ENCODE assay signal across 10 mouse cellular contexts in the genomic region with DNA sequence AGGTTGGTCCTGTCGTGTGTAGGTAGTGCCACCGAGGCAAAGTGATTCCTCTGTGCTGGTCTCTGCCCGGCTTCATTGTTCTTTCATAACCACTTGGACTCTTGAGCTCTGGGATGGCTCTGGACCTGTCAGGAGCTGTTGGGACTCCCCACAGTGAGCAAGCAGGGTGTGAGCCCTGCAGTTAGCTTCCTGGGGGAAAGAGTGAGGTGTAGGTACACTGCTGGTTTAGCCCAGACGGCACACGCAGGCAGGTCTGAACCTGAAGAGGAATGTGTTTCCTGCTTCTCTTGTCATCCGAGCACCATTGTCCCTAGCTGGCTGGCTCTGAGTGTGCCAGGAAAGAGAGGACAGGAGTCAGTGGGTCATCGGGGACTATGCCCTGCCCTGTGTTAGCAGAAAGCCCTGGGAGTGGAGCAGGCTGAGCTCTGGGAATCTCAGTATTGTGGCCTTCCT.
DNase-seq lines count a peak whose midpoint lies in the region; ATAC-seq and TF ChIP-seq lines count a peak whose summit lies in the region.
"Had no signal": no experiment of that assay in that cellular context is flagged by ENCODE, and none has a peak within 500 bp of the region (broad histone marks: within the 10 kb centered on the region; RNA-seq: fewer than 3 reads in every experiment).

No protein-coding gene starts in this region.

- no peak for DNase-seq in lung, postnatal 36 days
- no peak for DNase-seq in hindbrain, embryonic 14.5 days (ENCODE audit: low spot score)
- no peak for DNase-seq in liver, embryonic 14.5 days (ENCODE audit: low read depth in 3 of 3, low spot score in 3 of 3)
- peak; percentile 41 for DNase-seq in urinary bladder, postnatal 25 days (ENCODE audit: low spot score)
- DNase-seq in embryo, embryonic 10.5 days (ENCODE audit: low spot score), result no peak
- no peak for DNase-seq in embryo, embryonic 11 days
- no peak for DNase-seq in cerebellum, adult 2 months
- DNase-seq: cerebellum, adult 9-10 months; left cerebral cortex, postnatal 4 days had no signal

- H3K9me3 ChIP-seq in lung, embryonic 16.5 days (ENCODE audit: control insufficient read depth, low read length), result no peaks in the 10 kb centered on the region
- H3K9me3 ChIP-seq in hindbrain, embryonic 14.5 days (ENCODE audit: control insufficient read depth, low read length), result no peaks in the 10 kb centered on the region
- H3K9me3 ChIP-seq in liver, embryonic 14.5 days (ENCODE audit: control insufficient read depth, low read length), result no peaks in the 10 kb centered on the region

- no peak for TF ChIP-seq POLR2A in cerebellum, adult 2 months (IDR thresholded peaks at IDR 0.05; ENCODE audit: borderline replicate concordance, insufficient read depth, low read length)

- no peak for TF ChIP-seq EP300 in liver, embryonic 14.5 days (IDR thresholded peaks at IDR 0.05; ENCODE audit: low read depth)

- H3K27ac ChIP-seq in lung, embryonic 16.5 days (ENCODE audit: low read length), result no peak overlapping the region
- peak overlapping the region; percentile 47 for H3K27ac ChIP-seq in hindbrain, embryonic 14.5 days
- no peak overlapping the region for H3K27ac ChIP-seq in liver, embryonic 14.5 days
- H3K27ac ChIP-seq in cerebellum, adult 2 months (ENCODE audit: insufficient read depth, low read length), result no peak overlapping the region

- ATAC-seq in lung, embryonic 16.5 days (ENCODE audit: low read depth), result peak; percentile 21; the same call in 1 of the 2 replicates
- no peak for ATAC-seq in hindbrain, embryonic 14.5 days (ENCODE audit: low FRiP score)
- ATAC-seq in liver, embryonic 14.5 days (ENCODE audit: insufficient read depth), result 0 out of 2 replicates have a peak, but pooled peaks have one; percentile 11

- no peaks in the 10 kb centered on the region for H3K27me3 ChIP-seq in lung, embryonic 16.5 days (ENCODE audit: control insufficient read depth, insufficient read depth, low read depth, low read length)
- H3K27me3 ChIP-seq in hindbrain, embryonic 14.5 days (ENCODE audit: control insufficient read depth, insufficient read depth, low read length), result no peaks in the 10 kb centered on the region
- no peaks in the 10 kb centered on the region for H3K27me3 ChIP-seq in liver, embryonic 14.5 days (ENCODE audit: control insufficient read depth, insufficient read depth, low read length)
- H3K27me3 ChIP-seq in cerebellum, adult 2 months (ENCODE audit: control insufficient read depth, insufficient read depth, low read length), result no peaks in the 10 kb centered on the region

- H3K4me3 ChIP-seq in lung, embryonic 16.5 days (ENCODE audit: low read length), result no peak overlapping the region
- H3K4me3 ChIP-seq in hindbrain, embryonic 14.5 days (replicated peaks; ENCODE audit: low read length), result no peak overlapping the region
- H3K4me3 ChIP-seq in liver, embryonic 14.5 days (ENCODE audit: insufficient read depth in 1 of 2, low read depth in 2 of 2, low read length in 2 of 2), result no peak overlapping the region
- no peak overlapping the region for H3K4me3 ChIP-seq in cerebellum, adult 2 months (replicated peaks; ENCODE audit: insufficient read depth, low read depth, low read length)

- 38% methylated on average over 7 of the region's 7 CpGs for WGBS in lung, embryonic 16.5 days
- WGBS in hindbrain, embryonic 14.5 days, result 39% methylated on average over 7 of the region's 7 CpGs
- WGBS in liver, embryonic 14.5 days (ENCODE audit: insufficient replicate concordance), result 66% methylated on average over 7 of the region's 7 CpGs
- WGBS in cerebellum, adult 2 months, result 50% methylated on average over 7 of the region's 7 CpGs

- no peak overlapping the region for H3K9ac ChIP-seq in lung, embryonic 16.5 days (ENCODE audit: low read length)
- no peak overlapping the region for H3K9ac ChIP-seq in hindbrain, embryonic 14.5 days
- H3K9ac ChIP-seq in liver, embryonic 14.5 days (replicated peaks), result no peak overlapping the region

- H3K36me3 ChIP-seq in lung, embryonic 16.5 days (ENCODE audit: control insufficient read depth, insufficient read depth, low read length), result no peaks in the 10 kb centered on the region
- no peaks in the 10 kb centered on the region for H3K36me3 ChIP-seq in hindbrain, embryonic 14.5 days (replicated peaks; ENCODE audit: control insufficient read depth, insufficient read depth)
- no peaks in the 10 kb centered on the region for H3K36me3 ChIP-seq in liver, embryonic 14.5 days (replicated peaks; ENCODE audit: control insufficient read depth, insufficient read depth, low read depth)

- peaks cover 28% of the 10 kb centered on the region for H3K4me1 ChIP-seq in lung, embryonic 16.5 days (replicated peaks; ENCODE audit: control insufficient read depth, insufficient read depth, low read length)
- peaks cover 48% of the 10 kb centered on the region for H3K4me1 ChIP-seq in hindbrain, embryonic 14.5 days (replicated peaks; ENCODE audit: control insufficient read depth, insufficient read depth, low read length)
- peaks cover 8 to 20% of the 10 kb centered on the region in 2 experiments for H3K4me1 ChIP-seq in liver, embryonic 14.5 days (replicated peaks; ENCODE audit: control insufficient read depth in 2 of 2, insufficient read depth in 2 of 2, low read length in 1 of 2)
- peaks cover 5% of the 10 kb centered on the region; the same call in 1 of the 2 replicates for H3K4me1 ChIP-seq in cerebellum, adult 2 months (ENCODE audit: control insufficient read depth, insufficient read depth, low read length)

- TF ChIP-seq CTCF in liver, embryonic 14.5 days (IDR thresholded peaks at IDR 0.05; ENCODE audit: low read depth), result no peak
- TF ChIP-seq CTCF in cerebellum, adult 2 months (IDR thresholded peaks at IDR 0.05; ENCODE audit: borderline replicate concordance, insufficient read depth, low read depth, low read length), result no peak

- no peak overlapping the region for H3K4me2 ChIP-seq in lung, embryonic 16.5 days (ENCODE audit: low read depth, low read length)
- H3K4me2 ChIP-seq in hindbrain, embryonic 14.5 days (replicated peaks), result no peak overlapping the region
- H3K4me2 ChIP-seq in liver, embryonic 14.5 days (ENCODE audit: low read depth), result no peak overlapping the region
